Mouse (Mus musculus): ENCODE measurements around the gene Il18. TPM values are rescaled to one million over a fixed set of nuclear protein-coding genes. Genes with fewer than 3 reads are reported as not detected.
"Not testable (repeated sequence)": the region's sequence is repeated elsewhere in the genome, so short reads cannot be mapped to it uniquely, and the experiment has no call there.

Il18 gene
- polyA plus RNA-seq, 1 experiment, result 4.4 TPM

- Histone ChIP-seq H3K4me1 (ENCODE audit: control insufficient read depth, insufficient read depth, low read length) (no peaks in the 10 kb centered on the region), H3K27ac (ENCODE audit: insufficient read depth, low read length) (no peak overlapping the region), H3K4me3 (ENCODE audit: insufficient read depth, low read length) (peak overlapping the region; percentile 19; the same call in 1 of the 2 replicates)
- no peak for TF ChIP-seq POLR2A (IDR thresholded peaks at IDR 0.05; ENCODE audit: low read depth, low read length)
- TF ChIP-seq CTCF (IDR thresholded peaks at IDR 0.05; ENCODE audit: borderline replicate concordance, insufficient read depth, low read length), result no peak
These were observed 63.2 kb downstream of the Il18 start for GRCm38 (mm10) chr9:50617794-50618330.

- H3K4me1 ChIP-seq (ENCODE audit: control insufficient read depth, insufficient read depth, low read length); H3K27ac ChIP-seq (ENCODE audit: insufficient read depth, low read length); H3K4me3 ChIP-seq (ENCODE audit: insufficient read depth, low read length): not testable (repeated sequence)
These were observed 76.3 kb downstream of the Il18 start for GRCm38 (mm10) chr9:50630903-50631302.

Other genes with a start within 250 kb of the Il18 start
- gene Rpl10-ps3, start 209.9 kb upstream of the Il18 start, polyA plus RNA-seq (2011; ENCODE audit: insufficient read length, low read depth, missing spikeins), result 1,577 and 1,713 TPM in 2 replicates
- gene Plet1, start 60.3 kb upstream of the Il18 start, polyA plus RNA-seq (2011; ENCODE audit: insufficient read length, low read depth, missing spikeins), result not detected in 2 replicates
- gene Pts, start 26.1 kb upstream of the Il18 start, polyA plus RNA-seq (2011; ENCODE audit: insufficient read length, low read depth, missing spikeins), result 21.4 and 28.7 TPM in 2 replicates
- not detected in 2 replicates for gene Bco2, start 354 bp downstream of the Il18 start, polyA plus RNA-seq (2011; ENCODE audit: insufficient read length, low read depth, missing spikeins)
- gene Tex12, start 6.5 kb downstream of the Il18 start, polyA plus RNA-seq (2011; ENCODE audit: insufficient read length, low read depth, missing spikeins), result not detected in 2 replicates
- gene Sdhd, start 49.0 kb downstream of the Il18 start, polyA plus RNA-seq (2011; ENCODE audit: insufficient read length, low read depth, missing spikeins), result 109 TPM in 2 replicates
- 107 and 113 TPM in 2 replicates for gene Timm8b, start 49.1 kb downstream of the Il18 start, polyA plus RNA-seq (2011; ENCODE audit: insufficient read length, low read depth, missing spikeins)
- gene Pih1d2, start 62.5 kb downstream of the Il18 start, polyA plus RNA-seq (2011; ENCODE audit: insufficient read length, low read depth, missing spikeins), result 1.4 and 1.5 TPM in 2 replicates
- gene Nkapd1, start 62.6 kb downstream of the Il18 start, polyA plus RNA-seq (2011; ENCODE audit: insufficient read length, low read depth, missing spikeins), result 18.0 and 24.7 TPM in 2 replicates
- gene Dlat, start 105.0 kb downstream of the Il18 start, polyA plus RNA-seq (2011; ENCODE audit: insufficient read length, low read depth, missing spikeins), result 46.2 and 50.0 TPM in 2 replicates
- 10.9 and 11.1 TPM in 2 replicates for gene Dixdc1, start 184.7 kb downstream of the Il18 start, polyA plus RNA-seq (2011; ENCODE audit: insufficient read length, low read depth, missing spikeins)
- 1.8 and 3.3 TPM in 2 replicates for gene 2310030G06Rik, start 191.7 kb downstream of the Il18 start, polyA plus RNA-seq (2011; ENCODE audit: insufficient read length, low read depth, missing spikeins)
- gene Cryab, start 196.5 kb downstream of the Il18 start, polyA plus RNA-seq (2011; ENCODE audit: insufficient read length, low read depth, missing spikeins), result 155 and 186 TPM in 2 replicates
- gene Hspb2, start 197.5 kb downstream of the Il18 start, polyA plus RNA-seq (2011; ENCODE audit: insufficient read length, low read depth, missing spikeins), result 1.6 and 3.8 TPM in 2 replicates
- 7.2 and 9.3 TPM in 2 replicates for gene Fdxacb1, start 213.4 kb downstream of the Il18 start, polyA plus RNA-seq (2011; ENCODE audit: insufficient read length, low read depth, missing spikeins)
- 22.8 and 24.1 TPM in 2 replicates for gene Alg9, start 220.2 kb downstream of the Il18 start, polyA plus RNA-seq (2011; ENCODE audit: insufficient read length, low read depth, missing spikeins)
- gene 1110032A03Rik, start 220.7 kb downstream of the Il18 start, polyA plus RNA-seq (2011; ENCODE audit: insufficient read length, low read depth, missing spikeins), result 21.3 and 27.1 TPM in 2 replicates

Data from embryonic fibroblast, embryonic 13.5 days (primary cell).